Mouse (Mus musculus) lung, adult 2 months (tissue): ENCODE data around the gene Atp11a.

Source experiments
- CTCF ChIP-seq: fragments of 200-500 bp; IDR thresholded peaks from 2 replicates; pipeline ENCODE4 v1.5.1; 2011; ENCODE audit warnings: mild to moderate bottlenecking, low read length, control low read depth; ENCODE audit not compliant: insufficient read depth
- POLR2A ChIP-seq: fragments of 200-500 bp; IDR thresholded peaks from 2 replicates; pipeline ENCODE4 v1.6.1; 2011; ENCODE audit warnings: low read depth, mild to moderate bottlenecking, control low read depth, low read length, borderline replicate concordance; ENCODE audit errors: extremely low read depth

- TF ChIP-seq CTCF (no peak), POLR2A (no peak)
These were observed 123.3 kb downstream of the Atp11a start for GRCm38 (mm10) chr8:12880163-12880562.
